Mouse (Mus musculus): Measurements from ENCODE around the gene Emp1.

GRCm38 (mm10) chr6:135377583-135378319 lies 15.4 kb downstream of the Emp1 start:
- TF ChIP-seq ETS1 (IDR thresholded peaks at IDR 0.05; ENCODE audit: low read depth, low read length) = no peak
- 0 out of 2 replicates have a peak, but pooled peaks have one; percentile 27 for TF ChIP-seq GATA1 (IDR thresholded peaks at IDR 0.05; ENCODE audit: low read depth, low read length)
- TF ChIP-seq CTCF (IDR thresholded peaks at IDR 0.05 in 2 of 3, conservative IDR thresholded peaks at IDR 0.05 in 1 of 3; ENCODE audit: control insufficient read depth in 1 of 3, insufficient read depth in 1 of 3, low read depth in 2 of 3, low read length in 3 of 3, poor library complexity in 1 of 3, severe bottlenecking in 1 of 3) = peak; percentile 49 to 64 (median 53)
- no peak for TF ChIP-seq ZNF384 (IDR thresholded peaks at IDR 0.05; ENCODE audit: low read depth, low read length)
- no peak for TF ChIP-seq BHLHE40 (IDR thresholded peaks at IDR 0.05; ENCODE audit: borderline replicate concordance, low read depth, low read length)
- no peak for TF ChIP-seq USF1 (IDR thresholded peaks at IDR 0.05; ENCODE audit: low read depth, low read length)
- TF ChIP-seq HCFC1 (IDR thresholded peaks at IDR 0.05; ENCODE audit: low read depth, low read length) = no peak
- TF ChIP-seq ZMIZ1 (IDR thresholded peaks at IDR 0.05; ENCODE audit: low read depth, low read length) = no peak
- no peak for TF ChIP-seq POLR2A (IDR thresholded peaks at IDR 0.05; ENCODE audit: control insufficient read depth in 1 of 2, insufficient read depth in 1 of 2, low read depth in 1 of 2, low read length in 2 of 2, poor library complexity in 1 of 2)
- TF ChIP-seq EP300 (IDR thresholded peaks at IDR 0.05; ENCODE audit: low read depth in 1 of 2, low read length in 2 of 2) = no peak

Data from MEL (cell line).